Mouse (Mus musculus) liver, adult (tissue): Measurements from ENCODE around the gene Srr.
A peak's percentile ranks its signal among the peaks of the same experiment; 100 is the strongest.

Experiments used
- GATA4 ChIP-seq: IDR thresholded peaks from 2 replicates; pipeline ENCODE4 v1.6.1; 2014; ENCODE audit warnings: mild to moderate bottlenecking, low read length; ENCODE audit not compliant: insufficient replicate concordance

Srr gene

GRCm38 (mm10) chr11:74926388-74927005 is 749 bp upstream of the Srr start:
- 0 out of 2 replicates have a peak, but pooled peaks have one; percentile 37 for TF ChIP-seq GATA4

GRCm38 (mm10) chr11:74924149-74924548 is 1.6 kb downstream of the Srr start:
- TF ChIP-seq GATA4 = no peak

GRCm38 (mm10) chr11:74919249-74919648 is 6.5 kb downstream of the Srr start:
- no peak for TF ChIP-seq GATA4

- no peak for TF ChIP-seq GATA4
Measured at GRCm38 (mm10) chr11:74912492-74912891, 13.3 kb downstream of the Srr start.

GRCm38 (mm10) chr11:74909978-74910377 is 15.8 kb downstream of the Srr start:
- TF ChIP-seq GATA4 = no peak

GRCm38 (mm10) chr11:74908618-74909399 is 16.9 kb downstream of the Srr start:
- TF ChIP-seq GATA4 = no peak

GRCm38 (mm10) chr11:74907850-74908249 is 17.9 kb downstream of the Srr start:
- no peak for TF ChIP-seq GATA4

GRCm38 (mm10) chr11:74902416-74902815 is 23.3 kb downstream of the Srr start:
- TF ChIP-seq GATA4 = no peak

- no peak for TF ChIP-seq GATA4
Measured at GRCm38 (mm10) chr11:74901555-74901954, 24.2 kb downstream of the Srr start.

- TF ChIP-seq GATA4 = no peak
Measured at GRCm38 (mm10) chr11:74898517-74898827, 27.3 kb downstream of the Srr start.

- peak; percentile 21; the same call in 1 of the 2 replicates for TF ChIP-seq GATA4
Measured at GRCm38 (mm10) chr11:74897678-74898516, 27.9 kb downstream of the Srr start, which contains the start of gene Tsr1. TSS of gene Tsr1 (plus strand) at chr11:74898071.

GRCm38 (mm10) chr11:74896901-74897677 is 28.7 kb downstream of the Srr start, which contains the start of gene Sgsm2:
TSS of gene Sgsm2 (minus strand) at chr11:74897060.
- no peak for TF ChIP-seq GATA4

- TF ChIP-seq GATA4 = no peak
Measured at GRCm38 (mm10) chr11:74895980-74896900, 29.5 kb downstream of the Srr start.

- no peak for TF ChIP-seq GATA4
Measured at GRCm38 (mm10) chr11:74894619-74895018, 31.1 kb downstream of the Srr start.

- TF ChIP-seq GATA4 = no peak
Measured at GRCm38 (mm10) chr11:74883098-74883497, 42.6 kb downstream of the Srr start.
